Mouse (Mus musculus): ENCODE results near the gene Ppm1k.
A peak's percentile ranks its signal among the peaks of the same experiment; 100 is the strongest.
"Not testable (repeated sequence)": the region's sequence is repeated elsewhere in the genome, so short reads cannot be mapped to it uniquely, and the experiment has no call there.

Ppm1k gene

GRCm38 (mm10) chr6:57531441-57531840 is 3.8 kb downstream of the Ppm1k start:
- peak; percentile 80 for DNase-seq

GRCm38 (mm10) chr6:57531011-57531410 is 4.3 kb downstream of the Ppm1k start:
- no peak for DNase-seq

- DNase-seq: peak; percentile 24
Observed at GRCm38 (mm10) chr6:57529336-57529845, 5.9 kb downstream of the Ppm1k start.

GRCm38 (mm10) chr6:57526933-57527332 is 8.3 kb downstream of the Ppm1k start:
- no peak for DNase-seq

- no peak for DNase-seq
Observed at GRCm38 (mm10) chr6:57524742-57525141, 10.5 kb downstream of the Ppm1k start.

- DNase-seq: no peak
Observed at GRCm38 (mm10) chr6:57520749-57521652, 14.3 kb downstream of the Ppm1k start.

GRCm38 (mm10) chr6:57514035-57514374 is 21.3 kb downstream of the Ppm1k start:
- peak; percentile 35 for DNase-seq

- DNase-seq: peak; percentile 8
Observed at GRCm38 (mm10) chr6:57513351-57514034, 21.8 kb downstream of the Ppm1k start.

GRCm38 (mm10) chr6:57511899-57512298 is 23.4 kb downstream of the Ppm1k start:
- DNase-seq: no peak

- DNase-seq: no peak
Observed at GRCm38 (mm10) chr6:57503662-57504379, 31.4 kb downstream of the Ppm1k start.

- no peak for DNase-seq
Observed at GRCm38 (mm10) chr6:57499209-57499608, 36.1 kb downstream of the Ppm1k start.

GRCm38 (mm10) chr6:57468161-57468560 is 67.1 kb downstream of the Ppm1k start:
- not testable (repeated sequence) for DNase-seq

Data from heart, adult 11 months (tissue).